ENCODE assay signal across 22 mouse cellular contexts in the genomic region with DNA sequence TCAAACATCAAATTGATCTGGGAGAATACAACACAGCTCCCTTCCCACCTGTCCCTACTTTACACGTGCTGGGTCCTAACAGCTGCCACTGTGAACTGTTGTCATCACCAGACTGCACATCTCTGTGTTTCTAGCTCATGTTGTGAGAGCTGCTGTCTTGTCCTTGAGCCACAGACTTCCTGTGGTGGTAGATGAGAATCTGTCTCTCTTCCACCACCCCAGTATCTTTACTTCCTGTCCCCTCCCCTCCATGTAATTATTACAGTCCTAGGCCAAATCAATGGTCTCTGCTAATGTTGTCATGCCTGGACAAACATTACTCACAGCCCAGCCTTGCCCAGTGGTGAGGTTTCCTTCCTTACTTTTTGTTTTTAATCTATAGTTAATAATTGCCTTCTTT.
DNase-seq lines count a peak whose midpoint lies in the region; ATAC-seq and TF ChIP-seq lines count a peak whose summit lies in the region.
"Had no signal": no experiment of that assay in that cellular context is flagged by ENCODE, and none has a peak within 500 bp of the region (broad histone marks: within the 10 kb centered on the region; RNA-seq: fewer than 3 reads in every experiment).

No protein-coding gene starts in this region.

- H3K79me2 ChIP-seq in MEL (ENCODE audit: control insufficient read depth, insufficient read depth, low read length, poor library complexity): no peaks in the 10 kb centered on the region

- peaks cover 13 to 29% of the 10 kb centered on the region in 2 experiments for H3K4me1 ChIP-seq in MEL (ENCODE audit: control insufficient read depth in 1 of 2, insufficient read depth in 2 of 2, low read length in 2 of 2)
- H3K4me1 ChIP-seq in stomach, postnatal 0 days (replicated peaks; ENCODE audit: control insufficient read depth, insufficient read depth): no peaks in the 10 kb centered on the region
- H3K4me1 ChIP-seq: limb, embryonic 13.5 days; lung, embryonic 15.5 days; midbrain, embryonic 13.5 days had no signal

- TF ChIP-seq POLR2A in MEL (IDR thresholded peaks at IDR 0.05; ENCODE audit: control insufficient read depth in 1 of 2, insufficient read depth in 1 of 2, low read depth in 1 of 2, low read length in 2 of 2, poor library complexity in 1 of 2): no peak

- peak; percentile 63 for ATAC-seq in inflammation-experienced regulatory T-cells, adult 6 months
- peak; percentile 68; the same call in 1 of the 2 replicates for ATAC-seq in stomach, postnatal 0 days (ENCODE audit: low FRiP score, low TSS enrichment)
- ATAC-seq in megakaryocyte-erythroid progenitor cell, adult 5-6 weeks (replicated peaks; ENCODE audit: low FRiP score, low TSS enrichment, poor library complexity, severe bottlenecking): no peak
- ATAC-seq: intestine, embryonic 16.5 days; midbrain, embryonic 13.5 days; Patski had no signal

- TF ChIP-seq RAD21 in MEL (IDR thresholded peaks at IDR 0.05; ENCODE audit: low read depth, low read length): no peak

- H3K36me3 ChIP-seq in MEL (ENCODE audit: control insufficient read depth in 1 of 2, insufficient read depth in 2 of 2, low read length in 2 of 2): peaks cover 0 to 26% of the 10 kb centered on the region in 2 experiments; a peak in 2 of 4 replicates
- no peaks in the 10 kb centered on the region for H3K36me3 ChIP-seq in stomach, postnatal 0 days (ENCODE audit: control insufficient read depth, insufficient read depth, low read length)
- H3K36me3 ChIP-seq: limb, embryonic 13.5 days; lung, embryonic 15.5 days; midbrain, embryonic 13.5 days had no signal

- no peaks in the 10 kb centered on the region for H3K27me3 ChIP-seq in MEL (ENCODE audit: control insufficient read depth in 1 of 2, insufficient read depth in 2 of 2, low read length in 2 of 2)
- no peaks in the 10 kb centered on the region for H3K27me3 ChIP-seq in stomach, postnatal 0 days (ENCODE audit: control insufficient read depth, insufficient read depth, low read length)
- H3K27me3 ChIP-seq: lung, embryonic 15.5 days; midbrain, embryonic 13.5 days had no signal

- no peak overlapping the region for H3K4me3 ChIP-seq in MEL (ENCODE audit: control insufficient read depth in 1 of 2, insufficient read depth in 1 of 2, low read depth in 2 of 2, low read length in 2 of 2)
- no peak overlapping the region for H3K4me3 ChIP-seq in stomach, postnatal 0 days (ENCODE audit: low read depth, low read length)
- H3K4me3 ChIP-seq: limb, embryonic 13.5 days; lung, embryonic 15.5 days; midbrain, embryonic 13.5 days; myocyte had no signal

- H3K9me3 ChIP-seq in MEL (replicated peaks; ENCODE audit: insufficient read depth, low read length): no peaks in the 10 kb centered on the region
- no peaks in the 10 kb centered on the region for H3K9me3 ChIP-seq in stomach, postnatal 0 days (ENCODE audit: control insufficient read depth, low read length)
- H3K9me3 ChIP-seq: lung, embryonic 15.5 days; midbrain, embryonic 13.5 days had no signal

- DNase-seq in CD4-positive, CD25-positive, alpha-beta regulatory T cell, adult 2 months (ENCODE audit: low read depth, low spot score): peak; percentile 36
- peak; percentile 64 for DNase-seq in MEL (ENCODE audit: low read depth, low spot score)
- DNase-seq in stomach, postnatal 0 days (ENCODE audit: low spot score): no peak
- DNase-seq in heart, postnatal 25 days (ENCODE audit: low spot score): no peak
- no peak for DNase-seq in embryo, embryonic 10 days (ENCODE audit: low spot score)
- DNase-seq: adrenal gland, postnatal 14 days; cerebellum, adult 11-12 months; cerebellum, postnatal 14 days; heart, postnatal 14 days; lung, postnatal 4 days; right cerebral cortex, adult 18-20 months had no signal

- TF ChIP-seq CTCF in MEL (IDR thresholded peaks at IDR 0.05 in 2 of 3, conservative IDR thresholded peaks at IDR 0.05 in 1 of 3; ENCODE audit: control insufficient read depth in 1 of 3, insufficient read depth in 1 of 3, low read depth in 2 of 3, low read length in 3 of 3, poor library complexity in 1 of 3, severe bottlenecking in 1 of 3): no peak
- TF ChIP-seq CTCF in stomach, postnatal 0 days (IDR thresholded peaks at IDR 0.05; ENCODE audit: low read depth): no peak

- intact Hi-C loops in heart, postnatal 25 days (cut with DNase I): no loop called here

- peak overlapping the region; percentile 17 for H3K27ac ChIP-seq in MEL (ENCODE audit: control insufficient read depth, low read depth, low read length)
- no peak overlapping the region for H3K27ac ChIP-seq in stomach, postnatal 0 days (replicated peaks)
- H3K27ac ChIP-seq: hindbrain, embryonic 14.5 days; limb, embryonic 13.5 days; liver, embryonic 14.5 days; lung, embryonic 15.5 days; midbrain, embryonic 13.5 days had no signal

- 45% methylated on average over 1 of the region's 1 CpGs for WGBS in stomach, postnatal 0 days

- H3K4me2 ChIP-seq in stomach, postnatal 0 days (replicated peaks; ENCODE audit: low read depth): no peak overlapping the region
- H3K4me2 ChIP-seq: heart, embryonic 11.5 days; hindbrain, embryonic 14.5 days; limb, embryonic 13.5 days; lung, embryonic 15.5 days; midbrain, embryonic 13.5 days had no signal

- no peak overlapping the region for H3K9ac ChIP-seq in MEL (ENCODE audit: control insufficient read depth, low read depth, low read length, poor library complexity, severe bottlenecking)
- no peak overlapping the region for H3K9ac ChIP-seq in stomach, postnatal 0 days (ENCODE audit: low read length)
- H3K9ac ChIP-seq: hindbrain, embryonic 14.5 days; limb, embryonic 13.5 days; liver, embryonic 14.5 days; lung, embryonic 15.5 days; midbrain, embryonic 13.5 days had no signal

- peak; percentile 31 to 71; a peak in 3 of 4 replicates for TF ChIP-seq EP300 in MEL (IDR thresholded peaks at IDR 0.05; ENCODE audit: low read depth in 1 of 2, low read length in 2 of 2)
- no peak for TF ChIP-seq EP300 in stomach, postnatal 0 days (optimal IDR thresholded peaks at IDR 0.05)

TF ChIP-seq in MEL, 35 proteins besides CTCF, POLR2A, EP300 and RAD21:
- TF ChIP-seq MYC (IDR thresholded peaks at IDR 0.05; ENCODE audit: low read depth, low read length) (0 out of 2 replicates have a peak, but pooled peaks have one; percentile 33), USF2 (IDR thresholded peaks at IDR 0.05; ENCODE audit: borderline replicate concordance in 1 of 2, insufficient read depth in 1 of 2, low read depth in 1 of 2, low read length in 2 of 2) (no peak), TAL1 (IDR thresholded peaks at IDR 0.05; ENCODE audit: low read length) (no peak), KAT2A (conservative IDR thresholded peaks at IDR 0.05; ENCODE audit: low read depth, low read length) (no peak), ETS1 (IDR thresholded peaks at IDR 0.05; ENCODE audit: low read depth, low read length) (peak; percentile 65; the same call in 1 of the 2 replicates), NELFE (IDR thresholded peaks at IDR 0.05; ENCODE audit: low read depth, low read length) (no peak), BHLHE40 (IDR thresholded peaks at IDR 0.05; ENCODE audit: borderline replicate concordance, low read depth, low read length) (peak; percentile 74; the same call in 1 of the 2 replicates), RCOR1 (IDR thresholded peaks at IDR 0.05; ENCODE audit: low read depth, low read length) (no peak), MYB (IDR thresholded peaks at IDR 0.05; ENCODE audit: low read depth, low read length) (no peak), POLR2AphosphoS2 (IDR thresholded peaks at IDR 0.05; ENCODE audit: low read length) (no peak), JUND (IDR thresholded peaks at IDR 0.05; ENCODE audit: low read depth, low read length) (no peak), MAX (IDR thresholded peaks at IDR 0.05; ENCODE audit: low read length) (peak; percentile 44; the same call in 1 of the 2 replicates), GATA1 (IDR thresholded peaks at IDR 0.05; ENCODE audit: low read depth, low read length) (peak; percentile 40), HCFC1 (IDR thresholded peaks at IDR 0.05; ENCODE audit: low read depth, low read length) (no peak), ZC3H11A (IDR thresholded peaks at IDR 0.05; ENCODE audit: low read depth, low read length) (no peak), MXI1 (IDR thresholded peaks at IDR 0.05; ENCODE audit: low read depth, low read length) (no peak; the same call in 1 of the 2 replicates), CHD2 (IDR thresholded peaks at IDR 0.05; ENCODE audit: low read length) (no peak), TCF12 (IDR thresholded peaks at IDR 0.05; ENCODE audit: low read depth, low read length) (peak; percentile 67; the same call in 1 of the 2 replicates), MAZ (IDR thresholded peaks at IDR 0.05; ENCODE audit: low read depth, low read length) (no peak), NRF1 (IDR thresholded peaks at IDR 0.05; ENCODE audit: insufficient read depth, low read depth, low read length, poor library complexity, severe bottlenecking) (no peak), UBTF (IDR thresholded peaks at IDR 0.05; ENCODE audit: borderline replicate concordance, insufficient read depth, low read depth, low read length) (no peak)

Comparison
In these comparisons a context has a peak if more than half of its experiments do, and no peak if none do; other contexts are left out.
1. DNase-seq: peak in CD4-positive, CD25-positive, alpha-beta regulatory T cell, adult 2 months (single experiment) and MEL (single experiment); none in stomach, postnatal 0 days (single experiment), heart, postnatal 25 days (single experiment) and embryo, embryonic 10 days (single experiment).